Mouse (Mus musculus) heart, postnatal 0 days (tissue): ENCODE measurements around the gene 1700003F12Rik.

ENCODE experiments used
- CTCF ChIP-seq: IDR thresholded peaks from 2 replicates; pipeline ENCODE4 v1.5.1; 2016; ENCODE audit warnings: antibody characterized with exemption, control low read depth, low read depth
- EP300 ChIP-seq: IDR thresholded peaks from 2 replicates; pipeline ENCODE4 v1.6.1; 2016; ENCODE audit warnings: antibody characterized with exemption, low read depth

DNA sequence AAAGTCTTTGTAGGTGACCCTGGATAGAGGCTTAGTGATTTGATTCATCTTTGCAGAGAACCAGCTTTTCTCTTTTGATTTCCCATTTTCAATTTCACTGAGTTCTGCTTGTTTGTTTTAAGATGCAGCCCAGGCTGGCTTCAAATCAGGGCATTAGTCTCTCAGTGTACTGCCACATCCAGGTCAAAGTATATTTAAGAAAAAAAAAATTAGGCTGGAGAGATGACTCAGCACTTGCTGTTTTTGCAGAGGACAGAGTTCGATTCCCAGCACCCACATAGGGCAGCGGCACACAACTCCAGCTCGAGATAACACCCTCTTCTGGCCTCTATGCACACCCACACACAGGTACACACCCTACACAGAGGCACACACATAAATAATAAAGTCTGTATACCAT is 44.4 kb downstream of the 1700003F12Rik start:
- TF ChIP-seq CTCF, result no peak
- no peak for TF ChIP-seq EP300
